Mouse (Mus musculus) left cerebral cortex, postnatal 36 days (tissue): Measurements from ENCODE around the gene Sumo2. TPM values are rescaled to one million over a fixed set of nuclear protein-coding genes. Genes with fewer than 3 reads are reported as not detected.
A peak's percentile ranks its signal among the peaks of the same experiment; 100 is the strongest.
"Not testable (repeated sequence)": the region's sequence is repeated elsewhere in the genome, so short reads cannot be mapped to it uniquely, and the experiment has no call there.

ENCODE experiments used
- DNase-seq, 2 experiments: peaks; one replicate each; pipeline ENCODE4 v3.0.0; 2021 to 2022; ENCODE audit warnings: low spot score in 2 of 2, mixed read lengths in 1 of 2
- intact Hi-C: fragments of 180-260 bp; cut with DNase I; formaldehyde crosslinking; loops from one replicate; pipeline ENCODE4 v1.15.1; 2025
- total RNA-seq, 2 experiments: library from RNA; stranded (reverse); gene quantifications; 2 replicates each; pipeline ENCODE4 v1.2.3; 2021

The Sumo2 gene
- total RNA-seq, 2 experiments from 2014 or later: 291 to 294 TPM

GRCm38 (mm10) chr11:115521080-115521479 lies 15.0 kb downstream of the Sumo2 start:
- intact Hi-C loops: no loop called here
- no peak for DNase-seq

- no peak for DNase-seq
- intact Hi-C loops: no loop called here
These were observed 15.9 kb downstream of the Sumo2 start for GRCm38 (mm10) chr11:115520218-115520617.

GRCm38 (mm10) chr11:115519581-115519980 lies 16.5 kb downstream of the Sumo2 start:
- no peak for DNase-seq
- intact Hi-C loops: no loop called here

GRCm38 (mm10) chr11:115518693-115519092 lies 17.4 kb downstream of the Sumo2 start:
- intact Hi-C loops: no loop called here
- peak; percentile 43 to 52 for DNase-seq

GRCm38 (mm10) chr11:115516942-115517341 lies 19.1 kb downstream of the Sumo2 start:
- intact Hi-C loops: no loop called here
- DNase-seq: no peak

GRCm38 (mm10) chr11:115515021-115515420 lies 21.1 kb downstream of the Sumo2 start:
- DNase-seq: no peak
- intact Hi-C loops: no loop called here

- DNase-seq: peak; percentile 94 to 97
- intact Hi-C loops: no loop called here
These were observed 21.8 kb downstream of the Sumo2 start, which contains the start of gene Jpt1 for GRCm38 (mm10) chr11:115514238-115514663. Gene Jpt1 (minus strand): TSS chr11:115514387.

GRCm38 (mm10) chr11:115513271-115514237 lies 22.5 kb downstream of the Sumo2 start:
- DNase-seq: peak in 1 of 2 experiments; percentile 25
- intact Hi-C loops: no loop called here

GRCm38 (mm10) chr11:115512407-115513183 lies 23.5 kb downstream of the Sumo2 start:
- no peak for DNase-seq
- intact Hi-C loops: no loop called here

- DNase-seq: no peak
- intact Hi-C loops: no loop called here
These were observed 24.1 kb downstream of the Sumo2 start for GRCm38 (mm10) chr11:115512004-115512403.

GRCm38 (mm10) chr11:115511121-115511520 lies 25.0 kb downstream of the Sumo2 start:
- intact Hi-C loops: no loop called here
- DNase-seq: no peak

GRCm38 (mm10) chr11:115510507-115510888 lies 25.6 kb downstream of the Sumo2 start:
- intact Hi-C loops: no loop called here
- no peak for DNase-seq

- intact Hi-C loops: no loop called here
These were observed 26.1 kb downstream of the Sumo2 start for GRCm38 (mm10) chr11:115509773-115510506.

GRCm38 (mm10) chr11:115508061-115508460 lies 28.0 kb downstream of the Sumo2 start:
- no peak for DNase-seq
- intact Hi-C loops: no loop called here

More at GRCm38 (mm10) chr11:115509773-115510506, 26.1 kb downstream of the Sumo2 start:
- no peak for DNase-seq

- intact Hi-C loops: no loop called here
- DNase-seq: no peak
These were observed 29.5 kb downstream of the Sumo2 start for GRCm38 (mm10) chr11:115506586-115506985.

GRCm38 (mm10) chr11:115502636-115503035 lies 33.4 kb downstream of the Sumo2 start:
- no peak for DNase-seq
- intact Hi-C loops: no loop called here

- intact Hi-C loops, DNase-seq: not testable (repeated sequence)
These were observed 39.5 kb downstream of the Sumo2 start for GRCm38 (mm10) chr11:115496559-115496958.

GRCm38 (mm10) chr11:115492387-115492786 lies 43.7 kb downstream of the Sumo2 start:
- no peak for DNase-seq
- intact Hi-C loops: loop anchor here (5.0 kb wide), 1 partner anchor 110 kb away; the partner anchor contains the start of genes Gga3 and Mrps7

- intact Hi-C loops: loop anchor here (5.0 kb wide), 1 partner anchor 111 kb away; the partner anchor contains the start of genes Gga3 and Mrps7
- DNase-seq: peak; percentile 84 to 86
These were observed 44.6 kb downstream of the Sumo2 start, which contains the start of gene Nt5c for GRCm38 (mm10) chr11:115491356-115492083. Gene Nt5c (minus strand): TSS chr11:115491862.
